Mouse (Mus musculus): ENCODE measurements around the gene Csf1. TPM values are rescaled to one million over a fixed set of nuclear protein-coding genes. Genes with fewer than 3 reads are reported as not detected.
A peak's percentile ranks its signal among the peaks of the same experiment; 100 is the strongest.

Csf1 gene
- total RNA-seq, 2 experiments from 2014 or later = 25.8 to 26.4 TPM

- no peak for DNase-seq (ENCODE audit: low spot score in 2 of 2)
Observed at GRCm38 (mm10) chr3:107707239-107707638, 53.0 kb downstream of the Csf1 start.

- no peak for DNase-seq (ENCODE audit: low spot score in 2 of 2)
Observed at GRCm38 (mm10) chr3:107706164-107706563, 54.1 kb downstream of the Csf1 start.

GRCm38 (mm10) chr3:107704371-107704705 lies 55.9 kb downstream of the Csf1 start:
- DNase-seq (ENCODE audit: low spot score in 2 of 2) = no peak

- DNase-seq (ENCODE audit: low spot score in 2 of 2) = peak in 1 of 2 experiments; percentile 56
Observed at GRCm38 (mm10) chr3:107703675-107704370, 56.4 kb downstream of the Csf1 start.

GRCm38 (mm10) chr3:107701767-107702394 lies 58.4 kb downstream of the Csf1 start:
- no peak for DNase-seq (ENCODE audit: low spot score in 2 of 2)

- no peak for DNase-seq (ENCODE audit: low spot score in 2 of 2)
Observed at GRCm38 (mm10) chr3:107700625-107701024, 59.6 kb downstream of the Csf1 start.

GRCm38 (mm10) chr3:107696910-107697309 lies 63.4 kb downstream of the Csf1 start:
- DNase-seq (ENCODE audit: low spot score in 2 of 2) = no peak

- peak; percentile 98 for DNase-seq (ENCODE audit: low spot score in 2 of 2)
Observed at GRCm38 (mm10) chr3:107695948-107696881, 64.1 kb downstream of the Csf1 start, which contains the start of gene Ahcyl1. Gene Ahcyl1 (minus strand): TSS chr3:107696560.

GRCm38 (mm10) chr3:107695219-107695947 lies 64.9 kb downstream of the Csf1 start:
- DNase-seq (ENCODE audit: low spot score in 2 of 2) = no peak

GRCm38 (mm10) chr3:107694256-107694900 lies 65.9 kb downstream of the Csf1 start:
- DNase-seq (ENCODE audit: low spot score in 2 of 2) = no peak

Other genes starting within 250 kb of the Csf1 start
- 1 to 10 TPM; 1.2 to 1.4 TPM for gene Slc6a17, start 242.5 kb downstream of the Csf1 start, total RNA-seq (2021)
- gene Ubl4b, start 205.4 kb downstream of the Csf1 start, total RNA-seq (2021) = not detected
- gene Alx3, start 165.4 kb downstream of the Csf1 start, total RNA-seq (2021) = not detected
- gene Gm10961, start 129.1 kb downstream of the Csf1 start, total RNA-seq (2021) = not detected
- gene Strip1, start 128.8 kb downstream of the Csf1 start, total RNA-seq (2021) = 10 to 100 TPM; 26.6 to 31.5 TPM
- gene Ahcyl1, start 63.9 kb downstream of the Csf1 start, total RNA-seq (2021) = 10 to 100 TPM; 68.5 to 83.4 TPM
- gene Eps8l3, start 116.8 kb upstream of the Csf1 start, total RNA-seq (2021) = not detected
- 10 to 100 TPM; 49.2 to 51.0 TPM for gene Gstm5, start 135.4 kb upstream of the Csf1 start, total RNA-seq (2021)
- gene Gstm7, start 171.3 kb upstream of the Csf1 start, total RNA-seq (2021) = 10 to 100 TPM in 1 of 2 experiments, 1 to 10 TPM in 1; 9.0 to 11.4 TPM
- 1 to 10 TPM; 1.7 to 1.9 TPM for gene Gstm6, start 183.3 kb upstream of the Csf1 start, total RNA-seq (2021)
- not detected for gene Gstm3, start 208.8 kb upstream of the Csf1 start, total RNA-seq (2021)
- gene Gstm2, start 226.0 kb upstream of the Csf1 start, total RNA-seq (2021) = 10 to 100 TPM; 46.5 to 48.8 TPM

Data from gastrocnemius, postnatal 4 days (tissue).